Mouse (Mus musculus) ES-E14 (cell line): Measurements from ENCODE around the gene Spats2l.

ENCODE experiments used
- CHD2 ChIP-seq: IDR thresholded peaks from 2 replicates; pipeline ENCODE4 v1.6.1; 2014; ENCODE audit warnings: mild to moderate bottlenecking, low read depth, low read length, inconsistent platforms
- HCFC1 ChIP-seq: IDR thresholded peaks from 2 replicates; pipeline ENCODE4 v1.6.1; 2012; ENCODE audit warnings: low read length, inconsistent platforms, borderline replicate concordance; ENCODE audit not compliant: insufficient read depth
- MAFK ChIP-seq: IDR thresholded peaks from 2 replicates; pipeline ENCODE4 v1.6.1; 2014; ENCODE audit warnings: mild to moderate bottlenecking, low read depth, low read length, inconsistent platforms; ENCODE audit not compliant: insufficient read depth
- ZC3H11A ChIP-seq: IDR thresholded peaks from 2 replicates; pipeline ENCODE4 v1.6.1; 2012; ENCODE audit warnings: low read depth, mild to moderate bottlenecking, inconsistent platforms, low read length, borderline replicate concordance
- ZNF384 ChIP-seq: IDR thresholded peaks from 2 replicates; pipeline ENCODE4 v1.6.1; 2012; ENCODE audit warnings: low read depth, low read length, inconsistent platforms

GRCm38 (mm10) chr1:57735877-57736276 is 38.1 kb upstream of the Spats2l start:
- no peak for TF ChIP-seq ZNF384
- no peak for TF ChIP-seq HCFC1
- no peak for TF ChIP-seq MAFK
- TF ChIP-seq ZC3H11A: no peak
- TF ChIP-seq CHD2: no peak
